Mouse (Mus musculus) 416B (cell line): ENCODE measurements around the gene Timeless.

Experiments used
- DNase-seq: peaks from one replicate; pipeline ENCODE4 v3.0.0; 2011; ENCODE audit warnings: low read depth

The Timeless gene

DNA sequence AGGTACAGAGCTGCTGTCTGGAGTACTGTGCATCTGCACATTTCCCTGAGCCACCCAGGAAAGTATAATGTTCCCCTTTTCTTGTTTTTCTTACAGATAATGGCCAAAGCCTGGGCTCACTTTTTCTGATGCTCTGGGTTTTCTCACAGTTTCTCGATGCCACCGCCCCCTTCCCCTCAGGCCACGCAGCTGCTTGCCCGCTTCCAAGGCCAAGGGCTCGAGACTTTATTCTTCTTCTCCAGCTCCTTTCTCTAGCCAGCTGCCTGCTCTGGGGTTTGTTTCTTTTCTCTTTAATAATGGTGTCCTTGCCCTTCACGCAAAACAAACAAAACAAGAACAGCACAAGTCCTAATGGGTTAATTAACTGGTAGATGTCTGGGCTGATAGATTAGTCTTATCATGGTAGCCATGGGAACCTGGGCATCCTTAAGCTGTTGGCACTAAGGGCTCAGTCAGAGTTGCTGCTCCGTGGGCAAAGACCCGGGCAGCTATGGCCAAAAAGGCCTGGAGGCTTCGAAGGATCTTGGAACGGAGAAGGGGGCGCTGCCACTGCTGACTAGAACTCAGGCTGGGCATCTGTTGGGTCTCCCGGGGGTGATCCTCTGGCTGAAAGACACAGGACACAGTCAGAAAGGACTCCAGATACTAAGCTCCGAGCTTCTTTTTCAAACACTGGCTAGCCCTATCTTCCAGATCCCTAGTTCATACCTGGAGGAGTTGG, 64.7 kb downstream of the Timeless start:
- no peak for DNase-seq

DNA sequence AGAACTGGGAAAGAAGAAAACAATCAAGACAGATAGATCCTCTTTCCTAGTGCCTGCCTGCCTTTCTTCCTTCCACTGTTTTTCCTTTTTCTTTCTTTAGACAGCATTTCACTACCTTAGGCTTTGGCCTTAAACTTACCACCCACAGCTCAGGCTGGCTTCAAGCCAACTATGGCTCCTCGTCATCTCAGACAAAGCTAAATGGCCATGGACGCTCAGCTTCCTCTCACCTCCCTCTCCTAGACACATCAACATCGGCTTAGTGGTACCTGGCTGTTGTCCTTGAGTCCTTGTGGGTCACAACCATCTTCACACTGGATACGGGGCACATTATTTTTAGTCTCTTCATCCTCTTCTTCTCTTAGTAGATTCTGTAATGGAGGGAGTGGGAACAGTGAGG, 65.4 kb downstream of the Timeless start:
- no peak for DNase-seq

DNA sequence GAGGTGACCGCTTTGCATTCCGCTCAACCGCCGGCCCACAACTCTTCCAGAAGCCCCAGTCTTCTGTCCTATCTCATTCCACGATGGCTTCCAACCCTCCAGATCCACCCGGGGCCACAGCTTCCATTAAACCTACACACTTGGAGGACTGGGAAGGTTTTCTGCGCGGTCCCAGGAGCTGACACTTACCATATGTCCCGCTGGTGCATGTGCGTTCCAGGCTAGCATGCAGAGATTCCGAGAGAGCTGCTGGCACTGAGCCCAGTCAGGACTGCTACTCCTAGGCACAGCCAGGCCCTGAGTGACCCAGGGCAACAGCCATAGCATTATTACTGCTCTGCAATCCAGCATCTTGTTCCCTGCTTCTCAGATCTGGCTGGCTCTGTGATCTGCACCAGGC, 65.8 kb downstream of the Timeless start:
- no peak for DNase-seq

DNA sequence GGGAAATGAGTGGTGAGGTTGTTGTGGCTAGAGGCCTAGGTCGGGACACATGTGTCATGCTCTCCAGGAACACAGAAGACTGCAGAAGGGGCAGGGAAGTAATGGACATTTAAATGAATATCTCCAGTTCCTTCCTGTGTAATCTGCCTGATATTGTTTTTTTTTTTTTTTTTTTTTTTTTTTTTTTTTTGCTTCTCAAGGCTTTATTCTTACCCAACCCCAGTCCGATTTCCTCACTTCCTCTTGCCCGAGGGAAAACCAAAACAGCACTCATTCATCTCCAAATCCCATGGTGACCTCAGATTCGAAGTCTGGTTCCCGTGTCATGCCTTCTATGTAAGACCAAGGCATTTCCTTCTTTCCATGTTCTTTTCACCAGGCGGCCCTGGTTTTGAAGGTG, 66.4 kb downstream of the Timeless start:
- peak; percentile 81 for DNase-seq

DNA sequence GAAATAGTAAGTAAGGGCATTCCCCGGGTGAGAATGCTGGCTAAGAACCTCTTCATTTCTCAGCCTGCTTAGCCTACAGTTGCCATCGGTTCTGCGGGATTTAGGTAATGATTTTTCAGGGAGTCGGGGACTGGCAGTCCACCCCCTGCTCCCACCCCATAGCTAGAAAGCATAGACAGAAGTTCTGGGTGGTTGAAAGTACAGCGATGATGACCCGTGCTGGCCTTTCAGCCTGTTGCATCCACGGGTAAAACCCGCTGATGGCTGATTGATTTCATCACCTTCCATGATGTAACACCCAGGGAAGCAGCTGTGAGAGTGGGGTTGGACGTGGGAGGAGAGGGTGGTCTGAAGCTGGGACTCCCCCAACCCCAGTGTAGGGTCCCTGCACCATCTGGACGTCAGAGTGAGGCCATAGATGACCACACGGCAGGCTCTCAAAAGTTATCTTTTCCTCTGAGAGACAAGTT, 66.9 kb downstream of the Timeless start, which contains the start of gene Il23a:
Il23a (minus strand) TSS at position 51 of the 470 bp plus-strand sequence.
- peak; percentile 26 for DNase-seq

DNA sequence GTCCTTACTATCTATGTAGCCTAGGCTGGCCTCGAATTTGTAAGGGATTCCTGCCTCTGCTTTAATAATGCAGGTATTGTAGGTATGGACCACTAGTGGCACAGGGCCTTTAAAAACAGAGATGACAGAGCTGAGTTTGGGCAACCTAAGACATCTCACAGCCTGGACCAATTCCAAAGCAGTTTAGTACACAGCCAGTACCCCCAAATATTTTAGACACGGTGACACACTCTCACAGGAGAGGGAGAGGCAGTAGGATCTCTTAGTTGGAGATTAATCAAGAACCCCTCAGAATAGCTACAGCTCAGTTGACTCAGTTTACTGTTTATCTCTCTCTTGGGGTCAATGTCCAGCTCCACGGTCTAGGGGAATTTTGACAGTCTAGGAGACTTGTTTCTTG, 70.5 kb downstream of the Timeless start:
- DNase-seq, result peak; percentile 33
